Mouse (Mus musculus): ENCODE measurements around the gene Znrd1as. TPM values are rescaled to one million over a fixed set of nuclear protein-coding genes. Genes with fewer than 3 reads are reported as not detected.

The Znrd1as gene
- 5.2 and 6.7 TPM in 2 replicates for polyA plus RNA-seq (2015; fragmentation: Nextera tagmentation; extraction: Ambion mirVana)

- ATAC-seq (ENCODE audit: borderline replicate concordance, extremely low read depth, low FRiP score, low TSS enrichment): peak; percentile 96
- Histone ChIP-seq H3K36me3 (peaks cover 22% of the 10 kb centered on the region; the same call in 1 of the 2 replicates), H3K27ac (peak within 1 kb of the TSS; percentile 79), H3K4me1 (peaks cover 12% of the 10 kb centered on the region), H3K4me3 (peak within 1 kb of the TSS; percentile 68), H3K27me3 (no peaks in the 10 kb centered on the region), H3K9me3 (no peaks in the 10 kb centered on the region), H3K9ac (peak within 1 kb of the TSS; percentile 75), H3K4me2 (peak within 1 kb of the TSS; percentile 76)
- WGBS: under 1% methylated on average over 46 of the region's 46 CpGs
These were observed at the start of gene Znrd1as, which contains the start of gene Znrd1 for GRCm38 (mm10) chr17:36957999-36958743. Gene Znrd1as (plus strand): TSS chr17:36958592. Gene Znrd1 (minus strand): TSS chr17:36958559.

GRCm38 (mm10) chr17:36909802-36910201 is 48.6 kb upstream of the Znrd1as start:
- 48% methylated on average over 4 of the region's 4 CpGs for WGBS
- no peaks in the 10 kb centered on the region for H3K9me3 ChIP-seq
- H3K27me3 ChIP-seq: no peaks in the 10 kb centered on the region
- no peak overlapping the region for H3K9ac ChIP-seq
- ATAC-seq (ENCODE audit: borderline replicate concordance, extremely low read depth, low FRiP score, low TSS enrichment): no peak
- no peak overlapping the region for H3K4me3 ChIP-seq
- H3K4me2 ChIP-seq: no peak overlapping the region
- no peak overlapping the region for H3K27ac ChIP-seq
- H3K4me1 ChIP-seq: no peaks in the 10 kb centered on the region
- no peaks in the 10 kb centered on the region for H3K36me3 ChIP-seq

GRCm38 (mm10) chr17:36912031-36912430 is 46.4 kb upstream of the Znrd1as start:
- Histone ChIP-seq H3K4me3 (no peak overlapping the region), H3K4me2 (no peak overlapping the region), H3K4me1 (no peaks in the 10 kb centered on the region), H3K36me3 (no peaks in the 10 kb centered on the region), H3K9me3 (no peaks in the 10 kb centered on the region), H3K9ac (no peak overlapping the region), H3K27me3 (no peaks in the 10 kb centered on the region), H3K27ac (no peak overlapping the region)
- 49% methylated on average over 2 of the region's 2 CpGs for WGBS
- no peak for ATAC-seq (ENCODE audit: borderline replicate concordance, extremely low read depth, low FRiP score, low TSS enrichment)

GRCm38 (mm10) chr17:36914108-36914507 is 44.3 kb upstream of the Znrd1as start:
- Histone ChIP-seq H3K9me3 (no peaks in the 10 kb centered on the region), H3K4me1 (no peaks in the 10 kb centered on the region), H3K36me3 (no peaks in the 10 kb centered on the region), H3K27ac (no peak overlapping the region), H3K4me2 (no peak overlapping the region), H3K27me3 (no peaks in the 10 kb centered on the region), H3K9ac (no peak overlapping the region), H3K4me3 (no peak overlapping the region)
- WGBS: 8% methylated on average over 2 of the region's 2 CpGs
- ATAC-seq (ENCODE audit: borderline replicate concordance, extremely low read depth, low FRiP score, low TSS enrichment): no peak

- Histone ChIP-seq H3K9ac (no peak overlapping the region), H3K27me3 (no peaks in the 10 kb centered on the region), H3K27ac (no peak overlapping the region), H3K36me3 (no peaks in the 10 kb centered on the region), H3K9me3 (no peaks in the 10 kb centered on the region), H3K4me1 (no peaks in the 10 kb centered on the region), H3K4me2 (no peak overlapping the region), H3K4me3 (no peak overlapping the region)
- WGBS: 13% methylated on average over 9 of the region's 9 CpGs
- no peak; the same call in 1 of the 2 replicates for ATAC-seq (ENCODE audit: borderline replicate concordance, extremely low read depth, low FRiP score, low TSS enrichment)
These were observed 43.3 kb upstream of the Znrd1as start for GRCm38 (mm10) chr17:36915076-36915475.

- Histone ChIP-seq H3K9me3 (no peaks in the 10 kb centered on the region), H3K27me3 (no peaks in the 10 kb centered on the region), H3K4me1 (no peaks in the 10 kb centered on the region), H3K36me3 (no peaks in the 10 kb centered on the region), H3K9ac (no peak overlapping the region), H3K4me3 (no peak overlapping the region), H3K4me2 (no peak overlapping the region), H3K27ac (no peak overlapping the region)
- no peak for ATAC-seq (ENCODE audit: borderline replicate concordance, extremely low read depth, low FRiP score, low TSS enrichment)
- 37% methylated on average over 15 of the region's 15 CpGs for WGBS
These were observed 38.2 kb upstream of the Znrd1as start for GRCm38 (mm10) chr17:36920239-36920638.

- WGBS: 73% methylated on average over 4 of the region's 4 CpGs
These were observed 35.7 kb upstream of the Znrd1as start for GRCm38 (mm10) chr17:36922715-36923114.

GRCm38 (mm10) chr17:36923491-36923890 is 34.9 kb upstream of the Znrd1as start:
- ATAC-seq (ENCODE audit: borderline replicate concordance, extremely low read depth, low FRiP score, low TSS enrichment): no peak
- Histone ChIP-seq H3K36me3 (no peaks in the 10 kb centered on the region), H3K27ac (no peak overlapping the region), H3K4me1 (no peaks in the 10 kb centered on the region), H3K9ac (no peak overlapping the region), H3K27me3 (no peaks in the 10 kb centered on the region), H3K4me3 (no peak overlapping the region), H3K4me2 (no peak overlapping the region), H3K9me3 (no peaks in the 10 kb centered on the region)
- WGBS: 50% methylated on average over 4 of the region's 4 CpGs

More at GRCm38 (mm10) chr17:36922715-36923114, 35.7 kb upstream of the Znrd1as start:
- Histone ChIP-seq H3K9me3 (no peaks in the 10 kb centered on the region), H3K9ac (no peak overlapping the region), H3K4me3 (no peak overlapping the region), H3K4me2 (no peak overlapping the region), H3K27me3 (no peaks in the 10 kb centered on the region), H3K27ac (no peak overlapping the region), H3K4me1 (no peaks in the 10 kb centered on the region), H3K36me3 (no peaks in the 10 kb centered on the region)
- ATAC-seq (ENCODE audit: borderline replicate concordance, extremely low read depth, low FRiP score, low TSS enrichment): no peak

- Histone ChIP-seq H3K27ac (no peak overlapping the region), H3K4me2 (no peak overlapping the region), H3K36me3 (no peaks in the 10 kb centered on the region), H3K4me1 (0 out of 2 replicates have a peak, but pooled peaks cover 3% of the 10 kb centered on the region), H3K9me3 (no peaks in the 10 kb centered on the region), H3K27me3 (no peaks in the 10 kb centered on the region), H3K4me3 (no peak overlapping the region), H3K9ac (no peak overlapping the region)
- ATAC-seq (ENCODE audit: borderline replicate concordance, extremely low read depth, low FRiP score, low TSS enrichment): no peak
- 16% methylated on average over 10 of the region's 10 CpGs for WGBS
These were observed 30.8 kb upstream of the Znrd1as start for GRCm38 (mm10) chr17:36927496-36928120.

GRCm38 (mm10) chr17:36929236-36929932 is 29.0 kb upstream of the Znrd1as start:
- Histone ChIP-seq H3K4me2 (no peak overlapping the region), H3K36me3 (no peaks in the 10 kb centered on the region), H3K9ac (no peak overlapping the region), H3K9me3 (no peaks in the 10 kb centered on the region), H3K27ac (no peak overlapping the region), H3K4me1 (0 out of 2 replicates have a peak, but pooled peaks cover 3% of the 10 kb centered on the region), H3K27me3 (peaks cover 4% of the 10 kb centered on the region; the same call in 1 of the 2 replicates), H3K4me3 (no peak overlapping the region)
- whole genome bisulfite sequencing: 67% methylated on average over 12 of the region's 12 CpGs
- ATAC-seq (ENCODE audit: borderline replicate concordance, extremely low read depth, low FRiP score, low TSS enrichment): no peak

- no peak for ATAC-seq (ENCODE audit: borderline replicate concordance, extremely low read depth, low FRiP score, low TSS enrichment)
- no peak overlapping the region for H3K27ac ChIP-seq
These were observed 28.2 kb upstream of the Znrd1as start for GRCm38 (mm10) chr17:36930233-36930632.

More at GRCm38 (mm10) chr17:36930233-36930632, 28.2 kb upstream of the Znrd1as start:
- H3K9me3 ChIP-seq: no peaks in the 10 kb centered on the region
- H3K4me3 ChIP-seq: no peak overlapping the region
- H3K36me3 ChIP-seq: no peaks in the 10 kb centered on the region
- peaks cover 5% of the 10 kb centered on the region; the same call in 1 of the 2 replicates for H3K27me3 ChIP-seq
- H3K9ac ChIP-seq: no peak overlapping the region
- H3K4me1 ChIP-seq: 0 out of 2 replicates have a peak, but pooled peaks cover 3% of the 10 kb centered on the region
- H3K4me2 ChIP-seq: no peak overlapping the region
- WGBS: 64% methylated on average over 6 of the region's 6 CpGs
